Mouse (Mus musculus) liver, embryonic 15.5 days (tissue): ENCODE data around the gene Mast4. TPM values are rescaled to one million over a fixed set of nuclear protein-coding genes. Genes with fewer than 3 reads are reported as not detected.

Experiments used
- ATAC-seq: fragments of 200-750 bp; cut with Nextera tagmentation; 2 replicates; pipeline ENCODE4 v1.8.0; 2017; ENCODE audit warnings: moderate number of reproducible peaks, mild to moderate bottlenecking, moderate library complexity; ENCODE audit not compliant: insufficient read depth
- H3K27ac ChIP-seq: fragments of 300-500 bp; sonication (generic); replicated peaks from 2 replicates; pipeline ENCODE4 v1.5.1; 2015; ENCODE audit warnings: mild to moderate bottlenecking, inconsistent platforms
- H3K27me3 ChIP-seq: fragments of 300-500 bp; sonication (generic); 2 replicates; pipeline ENCODE4 v1.6.1; 2015; ENCODE audit warnings: mild to moderate bottlenecking, inconsistent platforms
- H3K36me3 ChIP-seq: fragments of 300-500 bp; sonication (generic); replicated peaks from 2 replicates; pipeline ENCODE4 v1.6.1; 2015; ENCODE audit warnings: moderate library complexity, mild to moderate bottlenecking, inconsistent platforms
- H3K4me1 ChIP-seq: fragments of 300-500 bp; sonication (generic); replicated peaks from 2 replicates; pipeline ENCODE4 v1.6.1; 2015; ENCODE audit warnings: inconsistent platforms
- H3K4me2 ChIP-seq: fragments of 300-500 bp; sonication (generic); 2 replicates; pipeline ENCODE4 v1.6.1; 2015; ENCODE audit warnings: moderate library complexity, mild to moderate bottlenecking, inconsistent platforms
- H3K4me3 ChIP-seq: fragments of 300-500 bp; sonication (generic); replicated peaks from 2 replicates; pipeline ENCODE4 v1.5.1; 2015; ENCODE audit warnings: mild to moderate bottlenecking, inconsistent platforms
- H3K9ac ChIP-seq: fragments of 300-500 bp; sonication (generic); 2 replicates; pipeline ENCODE4 v1.6.1; 2015; ENCODE audit warnings: moderate library complexity, mild to moderate bottlenecking, inconsistent platforms
- H3K9me3 ChIP-seq: fragments of 300-500 bp; sonication (generic); replicated peaks from 2 replicates; pipeline ENCODE4 v1.6.1; 2016; ENCODE audit warnings: inconsistent platforms
- WGBS: fragments of 180-500 bp; shearing (Covaris S2); methylation state at CpG from one replicate; pipeline ENCODE4 v1.1.7; 2015; ENCODE audit warnings: mixed read lengths; ENCODE audit not compliant: insufficient replicate concordance; 5-methylcytosine and 5-hydroxymethylcytosine counted together
- polyA plus RNA-seq: library from polyadenylated mRNA; unstranded; fragments of >200 nt; fragmentation: Nextera tagmentation; extraction: Ambion mirVana; gene quantifications from 2 replicates; pipeline ENCODE4 v1.2.1, GENCODE M21; 2015

Gene Mast4
- polyA plus RNA-seq, 1 experiment from 2014 or later, result 2.1 TPM

- 67% methylated on average over 9 of the region's 9 CpGs for WGBS
- no peak overlapping the region for H3K9ac ChIP-seq
- H3K4me2 ChIP-seq, result no peak overlapping the region
- no peaks in the 10 kb centered on the region for H3K9me3 ChIP-seq
- ATAC-seq, result no peak
- no peak overlapping the region for H3K27ac ChIP-seq
- H3K4me1 ChIP-seq, result no peaks in the 10 kb centered on the region
- no peaks in the 10 kb centered on the region for H3K36me3 ChIP-seq
- no peaks in the 10 kb centered on the region for H3K27me3 ChIP-seq
- no peak overlapping the region for H3K4me3 ChIP-seq
These were observed 152.5 kb downstream of the Mast4 start for GRCm38 (mm10) chr13:103181836-103182235.

- WGBS, result 53% methylated on average over 7 of the region's 7 CpGs
- no peaks in the 10 kb centered on the region for H3K27me3 ChIP-seq
- no peak overlapping the region for H3K4me2 ChIP-seq
- no peak overlapping the region for H3K4me3 ChIP-seq
- no peak for ATAC-seq
- H3K36me3 ChIP-seq, result no peaks in the 10 kb centered on the region
- H3K4me1 ChIP-seq, result no peaks in the 10 kb centered on the region
- no peaks in the 10 kb centered on the region for H3K9me3 ChIP-seq
- H3K27ac ChIP-seq, result no peak overlapping the region
- no peak overlapping the region for H3K9ac ChIP-seq
These were observed 157.4 kb downstream of the Mast4 start for GRCm38 (mm10) chr13:103176871-103177270.

- H3K4me2 ChIP-seq, result no peak overlapping the region
- H3K9me3 ChIP-seq, result no peaks in the 10 kb centered on the region
- no peaks in the 10 kb centered on the region for H3K4me1 ChIP-seq
- H3K9ac ChIP-seq, result no peak overlapping the region
- H3K27ac ChIP-seq, result no peak overlapping the region
- no peaks in the 10 kb centered on the region for H3K27me3 ChIP-seq
- no peak for ATAC-seq
- no peaks in the 10 kb centered on the region for H3K36me3 ChIP-seq
- no peak overlapping the region for H3K4me3 ChIP-seq
- 63% methylated on average over 5 of the region's 5 CpGs for WGBS
These were observed 159.9 kb downstream of the Mast4 start for GRCm38 (mm10) chr13:103174431-103174830.

GRCm38 (mm10) chr13:103173545-103174182 is 160.6 kb downstream of the Mast4 start:
- ATAC-seq, result no peak
- H3K4me2 ChIP-seq, result no peak overlapping the region
- no peak overlapping the region for H3K27ac ChIP-seq
- H3K9ac ChIP-seq, result no peak overlapping the region
- no peaks in the 10 kb centered on the region for H3K27me3 ChIP-seq
- H3K4me1 ChIP-seq, result no peaks in the 10 kb centered on the region
- H3K4me3 ChIP-seq, result no peak overlapping the region
- H3K36me3 ChIP-seq, result no peaks in the 10 kb centered on the region
- H3K9me3 ChIP-seq, result no peaks in the 10 kb centered on the region
- WGBS, result 29% methylated on average over 7 of the region's 7 CpGs

GRCm38 (mm10) chr13:103151944-103152343 is 182.4 kb downstream of the Mast4 start:
- Histone ChIP-seq H3K9ac (no peak overlapping the region), H3K27me3 (no peaks in the 10 kb centered on the region), H3K4me1 (no peaks in the 10 kb centered on the region), H3K36me3 (no peaks in the 10 kb centered on the region), H3K27ac (no peak overlapping the region), H3K4me3 (no peak overlapping the region), H3K4me2 (no peak overlapping the region), H3K9me3 (no peaks in the 10 kb centered on the region)
- WGBS, result 73% methylated on average over 8 of the region's 8 CpGs
- ATAC-seq, result no peak

- WGBS, result 59% methylated on average over 11 of the region's 11 CpGs
These were observed 183.1 kb downstream of the Mast4 start for GRCm38 (mm10) chr13:103151171-103151570.

GRCm38 (mm10) chr13:103150671-103151070 is 183.6 kb downstream of the Mast4 start:
- H3K9ac ChIP-seq, result no peak overlapping the region
- H3K4me3 ChIP-seq, result no peak overlapping the region
- 65% methylated on average over 4 of the region's 4 CpGs for WGBS
- H3K4me2 ChIP-seq, result no peak overlapping the region
- no peak for ATAC-seq
- H3K4me1 ChIP-seq, result no peaks in the 10 kb centered on the region
- H3K27ac ChIP-seq, result no peak overlapping the region
- H3K27me3 ChIP-seq, result no peaks in the 10 kb centered on the region
- no peaks in the 10 kb centered on the region for H3K9me3 ChIP-seq
- no peaks in the 10 kb centered on the region for H3K36me3 ChIP-seq

More at GRCm38 (mm10) chr13:103151171-103151570, 183.1 kb downstream of the Mast4 start:
- Histone ChIP-seq H3K4me3 (no peak overlapping the region), H3K9ac (no peak overlapping the region), H3K27me3 (no peaks in the 10 kb centered on the region), H3K9me3 (no peaks in the 10 kb centered on the region), H3K36me3 (no peaks in the 10 kb centered on the region), H3K27ac (no peak overlapping the region), H3K4me2 (no peak overlapping the region), H3K4me1 (no peaks in the 10 kb centered on the region)
- no peak for ATAC-seq

GRCm38 (mm10) chr13:103149415-103149814 is 184.9 kb downstream of the Mast4 start:
- no peaks in the 10 kb centered on the region for H3K27me3 ChIP-seq
- no peaks in the 10 kb centered on the region for H3K4me1 ChIP-seq
- H3K4me3 ChIP-seq, result no peak overlapping the region
- H3K4me2 ChIP-seq, result no peak overlapping the region
- 65% methylated on average over 7 of the region's 7 CpGs for WGBS
- ATAC-seq, result no peak
- H3K27ac ChIP-seq, result no peak overlapping the region
- H3K9ac ChIP-seq, result no peak overlapping the region
- H3K36me3 ChIP-seq, result no peaks in the 10 kb centered on the region
- no peaks in the 10 kb centered on the region for H3K9me3 ChIP-seq

- WGBS, result 22% methylated on average over 5 of the region's 5 CpGs
- ATAC-seq, result no peak
These were observed 190.0 kb downstream of the Mast4 start for GRCm38 (mm10) chr13:103144343-103144742.

GRCm38 (mm10) chr13:103141304-103141703 is 193.0 kb downstream of the Mast4 start:
- Histone ChIP-seq H3K27ac (no peak overlapping the region), H3K9ac (no peak overlapping the region), H3K36me3 (no peaks in the 10 kb centered on the region), H3K4me3 (no peak overlapping the region), H3K4me1 (no peaks in the 10 kb centered on the region), H3K4me2 (no peak overlapping the region), H3K27me3 (no peaks in the 10 kb centered on the region), H3K9me3 (no peaks in the 10 kb centered on the region)
- WGBS, result 58% methylated on average over 5 of the region's 5 CpGs
- ATAC-seq, result no peak

More at GRCm38 (mm10) chr13:103144343-103144742, 190.0 kb downstream of the Mast4 start:
- Histone ChIP-seq H3K27me3 (no peaks in the 10 kb centered on the region), H3K27ac (no peak overlapping the region), H3K4me1 (no peaks in the 10 kb centered on the region), H3K9me3 (no peaks in the 10 kb centered on the region), H3K4me3 (no peak overlapping the region), H3K36me3 (no peaks in the 10 kb centered on the region), H3K9ac (no peak overlapping the region), H3K4me2 (no peak overlapping the region)

GRCm38 (mm10) chr13:103140051-103140450 is 194.2 kb downstream of the Mast4 start:
- H3K4me3 ChIP-seq, result no peak overlapping the region
- H3K36me3 ChIP-seq, result no peaks in the 10 kb centered on the region
- no peaks in the 10 kb centered on the region for H3K9me3 ChIP-seq
- no peak overlapping the region for H3K4me2 ChIP-seq
- no peaks in the 10 kb centered on the region for H3K4me1 ChIP-seq
- H3K27me3 ChIP-seq, result no peaks in the 10 kb centered on the region
- no peak overlapping the region for H3K27ac ChIP-seq
- 75% methylated on average over 13 of the region's 13 CpGs for WGBS
- H3K9ac ChIP-seq, result no peak overlapping the region
- no peak for ATAC-seq

- Histone ChIP-seq H3K27me3 (no peaks in the 10 kb centered on the region), H3K4me1 (no peaks in the 10 kb centered on the region)
- no peak for ATAC-seq
These were observed 196.0 kb downstream of the Mast4 start for GRCm38 (mm10) chr13:103138298-103138697.

More at GRCm38 (mm10) chr13:103138298-103138697, 196.0 kb downstream of the Mast4 start:
- H3K9ac ChIP-seq, result no peak overlapping the region
- H3K4me2 ChIP-seq, result no peak overlapping the region
- H3K9me3 ChIP-seq, result no peaks in the 10 kb centered on the region
- H3K36me3 ChIP-seq, result no peaks in the 10 kb centered on the region
- no peak overlapping the region for H3K4me3 ChIP-seq
- H3K27ac ChIP-seq, result no peak overlapping the region
